Mouse (Mus musculus) intestine, embryonic 14.5 days (tissue): Measurements from ENCODE around the gene Eif2b5. TPM values are rescaled to one million over a fixed set of nuclear protein-coding genes. Genes with fewer than 3 reads are reported as not detected.

Experiments
- ATAC-seq: fragments of 200-750 bp; cut with Nextera tagmentation; replicated peaks from 2 replicates; pipeline ENCODE4 v1.8.0; 2017; ENCODE audit warnings: low read depth, moderate number of reproducible peaks, moderate TSS enrichment, moderate library complexity; ENCODE audit not compliant: low FRiP score, low TSS enrichment
- DNase-seq: peaks from one replicate; pipeline ENCODE4 v3.0.0-alpha.2; 2018; ENCODE audit warnings: low spot score
- H3K27ac ChIP-seq: fragments of 300-500 bp; sonication (generic); 2 replicates; pipeline ENCODE4 v1.5.1; 2014; ENCODE audit warnings: low read depth, mild to moderate bottlenecking, control low read depth
- H3K27me3 ChIP-seq: fragments of 300-500 bp; sonication (generic); replicated peaks from 2 replicates; pipeline ENCODE4 v1.6.1; 2014; ENCODE audit warnings: low read length, control low read depth; ENCODE audit not compliant: control insufficient read depth, insufficient read depth
- H3K36me3 ChIP-seq: fragments of 300-500 bp; sonication (generic); 2 replicates; pipeline ENCODE4 v1.6.1; 2014; ENCODE audit warnings: low read length, control low read depth; ENCODE audit not compliant: control insufficient read depth, insufficient read depth
- H3K4me1 ChIP-seq: fragments of 300-500 bp; sonication (generic); replicated peaks from 2 replicates; pipeline ENCODE4 v1.6.1; 2014; ENCODE audit warnings: low read length, control low read depth, mixed read lengths; ENCODE audit not compliant: control insufficient read depth, insufficient read depth
- H3K4me2 ChIP-seq: fragments of 300-500 bp; sonication (generic); 2 replicates; pipeline ENCODE4 v1.6.1; 2014; ENCODE audit warnings: low read length
- H3K4me3 ChIP-seq: fragments of 300-500 bp; sonication (generic); 2 replicates; pipeline ENCODE4 v1.5.1; 2014; ENCODE audit warnings: low read depth, low read length, control low read depth, mixed read lengths
- H3K9ac ChIP-seq: fragments of 300-500 bp; sonication (generic); 2 replicates; pipeline ENCODE4 v1.6.1; 2014; ENCODE audit warnings: mild to moderate bottlenecking, low read length
- H3K9me3 ChIP-seq: fragments of 300-500 bp; sonication (generic); 2 replicates; pipeline ENCODE4 v1.6.1; 2016; ENCODE audit warnings: low read length, control low read depth; ENCODE audit not compliant: control insufficient read depth
- WGBS: fragments of 180-500 bp; shearing (Covaris S2); extraction: QIAGEN DNeasy Blood & Tissue Kit; methylation state at CpG from one replicate; pipeline ENCODE4 v1.1.7; 2014; 5-methylcytosine and 5-hydroxymethylcytosine counted together
- polyA plus RNA-seq: library from polyadenylated mRNA; unstranded; fragments of >200 nt; fragmentation: Nextera tagmentation; extraction: Ambion mirVana; gene quantifications from 2 replicates; pipeline ENCODE4 v1.2.1, GENCODE M21; 2014

Eif2b5 gene
- polyA plus RNA-seq, 1 experiment from 2014 or later, result 98.9 TPM

- peak; percentile 17; the same call in 1 of the 2 replicates for ATAC-seq
- peak; percentile 57 for DNase-seq
- 21% methylated on average over 25 of the region's 25 CpGs for WGBS
- H3K4me1 ChIP-seq, result no peaks in the 10 kb centered on the region; the same call in 1 of the 2 replicates
- peak overlapping the region; percentile 72 for H3K4me2 ChIP-seq
- no peak overlapping the region for H3K9ac ChIP-seq
- H3K36me3 ChIP-seq, result peaks cover 17% of the 10 kb centered on the region
- H3K9me3 ChIP-seq, result no peaks in the 10 kb centered on the region
- no peak overlapping the region for H3K27ac ChIP-seq
- H3K4me3 ChIP-seq, result peak overlapping the region; percentile 32
- H3K27me3 ChIP-seq, result no peaks in the 10 kb centered on the region
Measured at GRCm38 (mm10) chr16:20496671-20497600, 1.7 kb upstream of the Eif2b5 start.

- Histone ChIP-seq H3K36me3 (peaks cover 29% of the 10 kb centered on the region), H3K9me3 (no peaks in the 10 kb centered on the region), H3K27ac (peak overlapping the region; percentile 62; the same call in 1 of the 2 replicates), H3K9ac (peak overlapping the region; percentile 85), H3K4me1 (no peaks in the 10 kb centered on the region; the same call in 1 of the 2 replicates), H3K27me3 (no peaks in the 10 kb centered on the region), H3K4me3 (peak overlapping the region; percentile 100), H3K4me2 (peak overlapping the region; percentile 89)
- ATAC-seq (no peak), DNase-seq (no peak)
- WGBS, result 11% methylated on average over 16 of the region's 16 CpGs
Measured at GRCm38 (mm10) chr16:20497980-20498676, 489 bp upstream of the Eif2b5 start.

- Histone ChIP-seq H3K9ac (no peak overlapping the region), H3K4me2 (no peak overlapping the region), H3K27me3 (no peaks in the 10 kb centered on the region), H3K9me3 (no peaks in the 10 kb centered on the region), H3K36me3 (peaks cover 100% of the 10 kb centered on the region), H3K27ac (no peak overlapping the region), H3K4me3 (no peak overlapping the region), H3K4me1 (no peaks in the 10 kb centered on the region)
- ATAC-seq (no peak), DNase-seq (no peak)
- 81% methylated on average over 8 of the region's 8 CpGs for WGBS
Measured at GRCm38 (mm10) chr16:20506000-20506399, 7.4 kb downstream of the Eif2b5 start.

GRCm38 (mm10) chr16:20509349-20509748, 10.7 kb downstream of the Eif2b5 start:
- 74% methylated on average over 3 of the region's 3 CpGs for WGBS
- DNase-seq, result no peak
- ATAC-seq, result 0 out of 2 replicates have a peak, but pooled peaks have one; percentile 61

GRCm38 (mm10) chr16:20511277-20511847, 12.7 kb downstream of the Eif2b5 start:
- Histone ChIP-seq H3K4me1 (no peaks in the 10 kb centered on the region), H3K27me3 (no peaks in the 10 kb centered on the region), H3K9me3 (no peaks in the 10 kb centered on the region), H3K9ac (no peak overlapping the region), H3K36me3 (peaks cover 56% of the 10 kb centered on the region), H3K4me3 (no peak overlapping the region), H3K4me2 (no peak overlapping the region), H3K27ac (no peak overlapping the region)
- DNase-seq (no peak), ATAC-seq (no peak)
- WGBS, result 88% methylated on average over 7 of the region's 7 CpGs

More at GRCm38 (mm10) chr16:20509349-20509748, 10.7 kb downstream of the Eif2b5 start:
- Histone ChIP-seq H3K36me3 (peaks cover 76% of the 10 kb centered on the region), H3K9ac (no peak overlapping the region), H3K27ac (no peak overlapping the region), H3K4me1 (no peaks in the 10 kb centered on the region), H3K4me3 (no peak overlapping the region), H3K27me3 (no peaks in the 10 kb centered on the region), H3K4me2 (no peak overlapping the region), H3K9me3 (no peaks in the 10 kb centered on the region)

GRCm38 (mm10) chr16:20516032-20516431, 17.4 kb downstream of the Eif2b5 start:
- H3K27ac ChIP-seq, result peak overlapping the region; percentile 54; the same call in 1 of the 2 replicates
- H3K36me3 ChIP-seq, result peaks cover 19% of the 10 kb centered on the region
- no peak for ATAC-seq
- peak overlapping the region; percentile 96; the same call in 1 of the 2 replicates for H3K9ac ChIP-seq
- H3K4me3 ChIP-seq, result peak overlapping the region; percentile 95
- no peak for DNase-seq
- no peaks in the 10 kb centered on the region for H3K9me3 ChIP-seq
- H3K4me2 ChIP-seq, result peak overlapping the region; percentile 65
- H3K27me3 ChIP-seq, result no peaks in the 10 kb centered on the region
- H3K4me1 ChIP-seq, result peaks cover 10% of the 10 kb centered on the region

GRCm38 (mm10) chr16:20516726-20517201, 18.1 kb downstream of the Eif2b5 start, which contains the start of gene Dvl3:
TSS of gene Dvl3 (plus strand) at chr16:20516982.
- H3K4me2 ChIP-seq, result peak within 1 kb of the TSS; percentile 85
- peak within 1 kb of the TSS; percentile 95 for H3K4me3 ChIP-seq
- under 1% methylated on average over 54 of the region's 55 CpGs for WGBS
- peaks cover 10% of the 10 kb centered on the region for H3K4me1 ChIP-seq
- H3K9me3 ChIP-seq, result no peaks in the 10 kb centered on the region
- peak; percentile 94 for ATAC-seq
- H3K27ac ChIP-seq, result peak within 1 kb of the TSS; percentile 93
- peak; percentile 90 for DNase-seq
- H3K36me3 ChIP-seq, result peaks cover 20% of the 10 kb centered on the region
- H3K9ac ChIP-seq, result peak within 1 kb of the TSS; percentile 96
- H3K27me3 ChIP-seq, result no peaks in the 10 kb centered on the region

- 0% methylated on average over 26 of the region's 26 CpGs for WGBS
- Histone ChIP-seq H3K27ac (peak overlapping the region; percentile 93), H3K4me3 (peak overlapping the region; percentile 95), H3K27me3 (no peaks in the 10 kb centered on the region), H3K9me3 (no peaks in the 10 kb centered on the region), H3K4me1 (peaks cover 10% of the 10 kb centered on the region), H3K36me3 (peaks cover 21% of the 10 kb centered on the region), H3K9ac (peak overlapping the region; percentile 96), H3K4me2 (peak overlapping the region; percentile 85)
- no peak for DNase-seq
- ATAC-seq, result peak; percentile 41
Measured at GRCm38 (mm10) chr16:20517216-20517615, 18.6 kb downstream of the Eif2b5 start.
